In the genomic region with DNA sequence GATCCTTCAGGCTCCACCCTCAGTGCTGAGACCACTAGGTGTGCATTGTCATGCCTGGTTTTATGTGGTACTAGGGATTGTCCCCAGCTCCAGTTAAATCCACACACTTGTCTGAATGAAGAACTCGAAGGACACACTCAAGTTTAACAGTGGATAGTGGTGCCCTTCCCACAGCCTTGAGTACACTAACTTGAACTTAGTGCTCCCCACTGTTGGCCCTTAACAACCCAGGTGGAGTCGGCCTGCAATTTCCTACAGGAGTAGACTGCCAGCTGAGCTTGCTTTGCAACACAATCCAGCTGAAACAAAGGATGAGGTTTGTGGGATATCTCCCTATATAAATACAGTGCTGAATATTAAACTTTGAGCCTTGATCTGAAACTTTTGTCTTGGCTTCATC, we compare ENCODE assay signal across 10 mouse cellular contexts. TPM values are rescaled to one million over a fixed set of nuclear protein-coding genes. Genes with fewer than 3 reads are reported as not detected.
"Had no signal": no experiment of that assay in that cellular context is flagged by ENCODE, and none has a peak within 500 bp of the region (broad histone marks: within the 10 kb centered on the region; RNA-seq: fewer than 3 reads in every experiment).

No protein-coding gene starts in this region.

- DNase-seq: lung, adult 2 months; lung, postnatal 14 days; lung, postnatal 36 days; right cerebral cortex, postnatal 14 days; thymus, postnatal 14 days; thymus, postnatal 36 days had no signal

RNA-seq across cellular contexts. Expression of gene Fgfbp1, which starts 12.9 kb away (rescaled TPM):
- total RNA-seq: megakaryocyte progenitor cell, adult 5-6 weeks; monocyte, adult 5-6 weeks; neutrophil, adult 5-6 weeks had no signal

RNA-seq across cellular contexts. Expression of gene Gm7879, which starts 55.7 kb away (rescaled TPM):
- total RNA-seq: midbrain, postnatal 0 days had no signal
